ENCODE assay signal across 14 mouse cellular contexts in the genomic region with DNA sequence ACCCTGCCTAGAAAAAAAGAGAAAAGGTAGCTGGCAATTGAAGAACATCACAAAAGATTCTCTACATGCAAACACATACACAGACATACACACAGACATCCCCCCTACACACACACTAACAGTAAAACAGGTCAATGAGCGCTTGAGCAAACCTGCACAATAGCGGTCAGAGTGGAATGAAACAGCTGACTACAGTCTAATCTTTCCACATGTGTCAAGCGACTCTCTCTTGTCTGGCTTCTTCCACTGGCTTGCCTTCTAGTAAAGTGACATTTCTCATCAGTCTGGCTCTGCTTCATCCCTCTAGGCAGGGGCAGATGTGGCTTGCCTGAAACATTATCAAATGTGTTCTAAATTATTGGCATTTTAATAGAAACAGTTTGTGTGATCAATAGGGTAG. TPM values are rescaled to one million over a fixed set of nuclear protein-coding genes. Genes with fewer than 3 reads are reported as not detected.
"Had no signal": no experiment of that assay in that cellular context is flagged by ENCODE, and none has a peak within 500 bp of the region (broad histone marks: within the 10 kb centered on the region; RNA-seq: fewer than 3 reads in every experiment).

No protein-coding gene starts in this region.

- DNase-seq: left cerebral cortex, postnatal 4 days; liver; liver, embryonic 13.5 days; liver, postnatal 0 days; lung, adult 18-20 months; lung, adult 2 months; lung, embryonic 14.5 days; lung, postnatal 10 days; lung, postnatal 14 days; lung, postnatal 36 days; lung, postnatal 4 days; midbrain, embryonic 14.5 days had no signal

RNA-seq across cellular contexts. Expression of a gene that starts 20.1 kb away (rescaled TPM):
- total RNA-seq: megakaryocyte-erythroid progenitor cell, adult 5-6 weeks; monocyte, adult 5-6 weeks had no signal
